Mouse (Mus musculus): ENCODE measurements around the gene Acta2.

GRCm38 (mm10) chr19:34289948-34290789 is 34.8 kb upstream of the Acta2 start, which contains the start of gene Fas:
- TF ChIP-seq POLR2A (IDR thresholded peaks at IDR 0.05; ENCODE audit: extremely low read depth, insufficient read depth, low read length) (no peak), CTCF (IDR thresholded peaks at IDR 0.05; ENCODE audit: extremely low read depth, insufficient read depth, low read length) (no peak)
